Mouse (Mus musculus): Measurements from ENCODE around the gene Gm21828.
"Not testable (repeated sequence)": the region's sequence is repeated elsewhere in the genome, so short reads cannot be mapped to it uniquely, and the experiment has no call there.

Gm21828 gene

GRCm38 (mm10) chrY:13223828-13224227, at the start of gene Gm21828:
Gene Gm21828, minus strand, starts transcription at chrY:13223928.
- DNase-seq (ENCODE audit: extremely low read depth, low read depth) = not testable (repeated sequence)

GRCm38 (mm10) chrY:13252091-13252490, 28.4 kb upstream of the Gm21828 start, which contains the start of the genes Gm21440 and Gm21454:
Gene Gm21440, plus strand, starts transcription at chrY:13252391.
Gene Gm21454, plus strand, starts transcription at chrY:13252442.
- DNase-seq (ENCODE audit: extremely low read depth, low read depth) = not testable (repeated sequence)
